Mouse (Mus musculus) cerebellum, adult 8-10 months (tissue): ENCODE data around the gene Nos1ap.
A peak's percentile ranks its signal among the peaks of the same experiment; 100 is the strongest.

ENCODE experiments used
- DNase-seq: peaks from one replicate; pipeline ENCODE4 v3.0.0; 2022

The Nos1ap gene

DNA sequence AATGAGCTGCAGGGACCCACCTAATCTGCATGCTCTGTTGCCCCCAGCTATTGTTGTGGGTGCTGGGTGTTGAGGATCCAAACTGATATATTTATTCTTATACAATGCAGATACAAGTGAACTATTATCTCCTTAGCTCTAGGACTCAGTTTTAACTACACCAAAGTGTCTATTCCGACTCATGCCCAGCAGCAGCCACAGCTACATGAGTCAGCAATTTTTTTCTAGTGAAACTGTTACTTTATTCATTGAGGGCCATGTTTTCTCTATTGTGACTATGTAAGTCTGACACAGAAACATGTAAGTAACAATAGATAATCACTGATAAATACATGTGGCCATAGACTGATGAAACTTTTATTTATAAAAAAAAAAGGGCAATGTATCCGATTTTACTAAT, 184.5 kb downstream of the Nos1ap start:
- no peak for DNase-seq

DNA sequence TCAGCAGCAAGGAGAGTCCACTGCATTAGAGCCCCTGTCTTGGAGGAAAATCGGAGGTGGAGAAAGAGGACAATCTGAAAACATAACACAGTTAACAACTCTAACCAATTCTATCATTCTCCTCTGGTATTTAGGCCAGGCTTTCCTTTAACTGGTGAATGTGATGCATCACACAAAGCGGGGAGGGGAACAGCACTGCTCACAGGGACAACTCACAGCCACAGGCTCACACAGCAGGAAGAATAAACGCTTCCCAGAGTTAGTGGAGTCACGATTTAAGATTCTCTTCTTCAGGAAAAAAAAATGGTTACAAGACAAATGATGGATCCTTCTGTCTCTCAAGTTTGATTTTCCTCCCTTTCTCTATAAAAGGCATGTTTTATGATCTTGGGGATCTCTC, 187.0 kb downstream of the Nos1ap start:
- no peak for DNase-seq

DNA sequence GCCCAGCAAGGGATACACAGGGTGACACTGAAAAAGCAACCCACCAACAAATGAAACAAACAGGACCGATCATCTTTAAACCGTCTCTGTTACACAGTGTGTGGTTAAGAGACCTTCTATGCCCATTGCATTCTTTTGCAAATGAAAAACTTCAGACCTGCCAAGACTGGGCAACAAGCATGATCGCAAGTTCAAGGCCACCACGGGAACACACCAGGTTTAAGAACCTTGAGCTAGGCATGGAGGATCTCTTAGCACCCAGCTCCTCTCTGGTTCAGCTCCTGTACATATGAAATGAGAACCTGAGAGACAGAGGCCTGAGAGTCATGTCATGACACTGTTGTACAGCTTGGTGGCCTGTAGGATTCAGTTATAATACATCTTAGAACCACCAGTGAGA, 190.8 kb downstream of the Nos1ap start:
- DNase-seq: no peak

DNA sequence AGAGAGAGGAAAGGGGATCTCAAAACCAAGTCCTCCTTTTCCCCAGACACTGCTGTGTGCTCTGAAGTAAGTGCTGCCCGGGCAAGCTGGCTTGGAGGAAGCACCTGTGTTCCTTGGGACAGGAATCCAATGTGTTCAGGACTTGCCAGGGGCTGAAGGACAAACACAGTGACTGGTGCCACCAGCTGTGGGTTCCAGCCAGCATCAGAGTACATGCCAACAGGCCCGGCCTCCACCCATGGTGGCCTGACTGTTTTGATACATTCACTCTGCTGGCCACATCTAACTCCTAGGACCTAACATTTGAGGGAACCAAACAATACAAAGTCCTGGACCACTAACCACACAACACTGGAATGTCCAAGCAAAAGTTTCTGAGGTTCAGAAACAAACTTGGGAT, 194.6 kb downstream of the Nos1ap start:
- no peak for DNase-seq

DNA sequence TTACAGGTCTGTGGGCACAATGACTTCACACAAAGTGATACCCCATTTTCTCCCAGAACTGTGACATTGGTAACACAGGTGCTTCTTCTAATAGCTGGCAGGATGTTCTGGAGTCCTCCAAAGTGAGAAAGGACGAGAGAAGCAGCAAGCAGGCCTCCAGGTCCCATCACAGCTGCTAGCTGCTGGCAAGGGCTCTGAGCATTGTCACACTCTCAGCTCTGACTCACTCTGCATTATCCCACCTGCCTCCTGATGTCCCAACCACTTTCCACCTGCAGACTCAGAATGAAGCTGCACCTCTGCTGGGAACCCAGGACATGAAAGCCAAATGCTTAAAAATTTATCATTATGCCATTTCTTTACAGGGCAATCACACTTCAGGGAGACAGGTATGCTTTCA, 195.0 kb downstream of the Nos1ap start:
- DNase-seq: no peak

DNA sequence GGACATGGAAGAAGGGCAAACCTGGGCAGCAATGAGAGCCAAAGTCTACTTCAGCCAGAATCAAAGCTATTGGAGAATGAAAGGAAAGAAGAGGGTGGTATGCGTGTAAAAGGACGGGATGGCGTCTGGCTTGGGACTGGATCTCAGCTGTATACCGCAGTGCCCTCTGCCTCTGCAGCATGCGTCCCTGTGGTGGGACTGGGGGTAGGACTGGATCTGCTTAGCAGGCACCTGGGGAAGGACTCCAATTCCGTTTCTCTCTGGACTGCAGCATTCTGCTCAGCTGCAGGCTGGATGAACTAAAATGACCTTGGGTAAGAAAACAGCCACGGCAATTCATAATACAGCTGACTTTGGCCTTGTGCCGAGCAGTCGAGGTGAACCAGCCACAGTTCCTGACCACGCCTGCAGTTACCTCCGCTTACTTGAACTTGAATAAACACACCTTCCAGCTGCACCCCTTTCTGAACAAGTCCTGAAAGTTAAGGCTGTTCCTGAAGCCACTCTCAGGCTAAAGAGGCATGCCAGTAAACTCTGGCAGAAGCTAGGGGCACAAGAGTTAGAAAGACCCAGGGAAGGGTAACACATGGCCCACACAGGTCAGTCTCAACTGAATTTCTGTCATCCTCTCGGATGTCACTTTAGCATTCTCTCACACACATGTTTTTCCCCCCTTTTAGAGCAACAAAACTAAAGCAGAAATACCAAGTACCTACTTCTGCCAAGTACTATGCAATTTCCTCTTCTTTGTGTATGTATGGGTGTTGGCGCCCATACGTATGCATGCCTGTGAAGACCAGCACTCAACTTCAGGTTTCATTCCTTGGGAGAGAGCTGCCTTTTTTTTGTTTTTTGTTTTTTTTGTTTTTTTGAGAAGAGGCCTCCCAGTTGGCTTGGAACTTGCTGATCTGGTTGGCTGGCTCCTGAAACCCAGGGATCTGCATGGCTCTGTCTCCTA, 196.6 kb downstream of the Nos1ap start:
- no peak for DNase-seq

DNA sequence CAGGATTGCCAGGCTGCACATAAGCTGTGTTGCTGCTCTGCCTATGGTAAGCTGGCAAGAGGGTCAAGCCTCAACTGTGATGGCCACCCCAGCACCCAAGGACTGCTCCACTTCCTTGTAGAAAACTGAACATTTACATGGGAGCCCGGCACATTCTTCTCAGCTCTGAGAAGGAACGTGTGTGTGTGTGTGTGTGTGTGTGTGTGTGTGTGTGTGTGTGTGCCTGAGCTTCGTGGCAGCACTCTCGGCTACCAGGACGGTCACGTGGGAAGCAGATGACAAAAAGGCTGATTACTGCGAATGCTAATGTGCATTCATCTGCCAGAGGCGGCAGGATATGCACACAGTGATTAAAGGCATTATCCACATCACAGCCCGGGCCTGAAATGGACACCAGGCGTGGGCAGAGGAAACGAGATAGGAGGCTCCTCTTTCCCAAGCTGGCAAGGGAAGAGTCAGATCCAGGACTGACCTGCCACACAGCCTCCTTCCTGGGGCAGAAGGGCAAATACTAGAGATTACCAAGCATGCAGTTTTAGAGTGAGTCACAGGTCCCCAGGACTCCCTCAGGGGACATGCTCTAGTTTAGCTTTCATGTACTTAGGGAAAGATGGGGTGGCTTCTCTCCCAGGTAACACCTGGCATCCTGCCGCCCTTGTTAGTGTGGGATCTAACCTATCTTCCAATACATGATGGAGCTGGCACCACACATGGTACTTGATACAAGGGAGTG, 202.3 kb downstream of the Nos1ap start:
- DNase-seq: no peak

DNA sequence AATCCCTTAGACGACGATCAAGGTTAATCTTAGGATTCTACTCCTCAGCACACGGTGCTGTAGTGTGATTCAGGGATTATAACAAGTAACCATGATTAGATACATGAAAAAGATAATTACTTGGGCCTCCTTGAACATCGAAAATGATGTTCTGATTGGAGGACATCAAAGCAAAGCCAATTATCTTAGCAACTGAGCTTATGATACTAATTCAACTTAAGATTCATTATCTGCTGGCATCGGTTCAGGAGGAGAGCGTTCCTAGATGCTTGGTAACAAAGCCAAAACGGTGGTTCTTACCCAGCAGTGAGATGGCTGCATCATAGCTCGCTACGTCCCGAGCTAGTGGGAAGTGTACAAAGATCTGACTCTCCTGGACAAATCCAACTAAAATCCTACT, 204.2 kb downstream of the Nos1ap start:
- no peak for DNase-seq

DNA sequence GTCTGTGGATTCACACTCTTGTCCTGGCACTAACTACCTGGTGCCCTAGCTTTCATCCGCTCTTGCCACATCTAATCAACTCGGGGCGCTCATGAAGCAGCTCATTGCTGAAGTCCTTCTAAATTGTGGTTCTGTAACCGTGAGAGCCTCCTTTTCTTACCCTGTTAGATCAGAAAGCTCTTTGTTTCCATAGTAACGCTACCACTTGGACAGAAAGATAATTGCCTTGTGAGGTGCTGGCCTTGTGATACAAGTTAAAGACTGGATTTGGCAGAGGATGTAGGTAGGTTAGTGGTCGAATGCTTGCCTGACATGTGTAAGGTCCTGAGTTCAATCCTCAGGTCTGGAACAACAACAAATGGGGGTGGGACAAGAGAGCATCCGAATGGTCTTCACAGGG, 206.1 kb downstream of the Nos1ap start:
- no peak for DNase-seq

DNA sequence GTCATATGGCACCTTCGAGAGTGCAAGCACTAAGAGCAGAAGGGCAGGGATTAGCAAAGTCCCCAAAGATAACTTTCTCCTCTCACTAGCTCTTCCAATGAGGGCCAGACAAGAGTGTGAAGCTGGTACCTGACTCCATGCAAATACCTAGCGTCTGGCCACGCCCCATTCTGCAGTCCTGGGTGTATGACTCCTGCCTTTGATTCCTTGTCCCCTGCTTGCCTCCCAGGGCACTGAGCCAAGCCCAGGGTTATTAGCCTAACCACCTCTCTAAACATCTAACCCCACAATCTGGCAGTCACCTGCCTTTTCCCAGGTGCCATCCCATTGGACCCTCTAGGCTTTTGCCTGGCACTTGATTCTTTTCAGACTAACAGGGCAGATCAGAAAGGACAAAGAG, 208.2 kb downstream of the Nos1ap start:
- DNase-seq: no peak

DNA sequence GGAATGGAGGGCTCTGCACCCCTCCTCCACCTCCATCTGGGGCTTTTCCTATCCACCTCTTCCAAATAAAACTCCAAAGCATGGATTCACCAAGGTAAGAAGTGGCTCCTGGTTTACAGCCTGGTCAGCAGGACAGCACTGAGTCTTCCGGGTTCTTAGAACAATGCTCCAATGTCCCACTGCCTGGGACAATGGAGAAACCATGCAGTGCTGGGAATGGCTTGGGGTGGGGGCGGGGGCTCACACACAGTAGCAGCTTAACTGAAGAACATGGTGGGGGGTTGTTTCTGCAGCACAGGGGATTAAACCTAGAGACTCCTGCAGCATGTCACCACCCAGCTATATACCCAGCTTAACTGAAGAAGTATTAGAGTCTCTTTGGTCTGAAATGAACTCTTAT, 209.2 kb downstream of the Nos1ap start:
- DNase-seq: no peak

DNA sequence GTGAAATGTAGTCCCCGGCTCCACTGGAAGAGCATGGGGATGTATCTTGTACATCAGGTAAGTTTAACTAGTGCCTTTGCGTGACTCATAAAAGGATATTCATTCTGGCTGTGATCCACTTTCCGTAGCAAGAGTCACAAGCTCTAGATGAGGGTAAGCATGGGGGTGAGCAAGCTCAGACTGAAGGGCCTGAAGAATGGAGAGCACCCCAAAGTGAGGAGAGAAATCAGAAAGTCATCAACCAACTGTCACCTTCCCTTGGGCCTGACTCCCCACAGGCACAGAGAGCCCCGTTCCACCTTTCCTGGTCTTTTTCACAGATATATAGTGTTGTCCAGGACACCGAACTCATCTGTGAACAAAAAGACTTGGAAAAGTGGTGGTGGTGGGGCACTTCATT, 213.9 kb downstream of the Nos1ap start:
- no peak for DNase-seq

DNA sequence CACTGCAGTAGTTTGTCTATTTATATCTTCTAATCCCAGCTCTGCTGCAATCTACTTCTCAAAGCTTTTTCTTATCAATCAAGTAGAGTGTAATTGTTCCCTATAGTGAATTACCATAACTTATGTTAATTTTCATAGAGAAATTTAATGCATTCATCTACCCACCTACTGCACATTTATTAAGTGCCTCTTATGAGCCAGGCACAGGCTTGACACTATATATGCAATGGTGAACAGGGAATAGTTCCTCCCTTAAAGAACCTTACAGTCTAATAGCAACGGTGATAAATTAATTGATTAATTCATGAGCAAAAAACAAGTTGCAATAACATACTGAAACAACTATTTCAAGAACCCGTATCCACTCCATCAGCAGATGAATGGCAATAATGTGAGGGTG, 215.9 kb downstream of the Nos1ap start:
- DNase-seq: no peak

DNA sequence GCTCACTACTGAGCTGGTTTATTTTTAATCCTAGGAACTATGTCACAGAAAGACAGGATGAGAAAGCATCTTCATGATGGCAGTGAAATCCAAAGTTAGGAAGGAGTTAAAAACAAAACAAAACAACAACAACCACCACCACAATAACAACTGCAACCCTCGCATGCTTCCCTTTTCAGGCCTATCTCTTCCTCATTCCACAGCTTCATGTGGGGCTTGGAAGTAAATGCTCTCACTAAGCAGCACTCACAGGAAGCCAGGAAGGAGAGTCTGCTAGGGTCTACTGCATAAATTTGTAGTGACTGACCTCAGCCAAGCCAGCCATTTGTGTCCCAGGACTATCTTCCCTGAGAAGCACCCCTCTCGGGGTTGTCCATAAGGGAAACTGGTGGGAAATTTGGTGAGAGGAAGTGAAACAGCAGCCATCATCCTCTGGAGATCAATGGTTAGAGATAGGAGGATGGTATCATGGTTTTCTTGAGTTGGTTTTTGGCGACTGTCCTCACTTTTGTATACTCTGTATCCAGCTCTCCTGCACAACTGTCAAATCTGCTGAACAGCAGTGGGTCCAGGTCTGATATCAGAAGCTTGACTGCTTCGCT, 218.4 kb downstream of the Nos1ap start:
- DNase-seq: no peak

DNA sequence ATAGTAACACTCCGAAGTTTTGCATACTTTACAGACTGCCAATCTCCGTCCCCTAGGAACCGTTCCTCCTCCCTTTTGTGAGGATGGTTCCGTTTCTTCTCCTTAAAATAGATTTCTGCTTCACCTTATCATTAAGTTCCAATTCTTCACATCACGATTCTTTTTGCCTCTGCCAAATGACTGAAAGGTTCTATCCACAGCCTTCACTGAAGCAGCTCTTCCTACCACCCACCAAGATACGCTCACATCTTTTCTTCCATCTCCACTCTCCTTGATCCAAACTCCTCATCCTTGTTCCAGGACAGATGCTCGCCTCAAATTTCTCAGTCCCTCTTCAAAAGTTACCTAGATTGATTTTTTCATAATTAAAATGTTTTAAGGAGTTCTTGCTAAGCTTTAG, 220.8 kb downstream of the Nos1ap start:
- DNase-seq: no peak

DNA sequence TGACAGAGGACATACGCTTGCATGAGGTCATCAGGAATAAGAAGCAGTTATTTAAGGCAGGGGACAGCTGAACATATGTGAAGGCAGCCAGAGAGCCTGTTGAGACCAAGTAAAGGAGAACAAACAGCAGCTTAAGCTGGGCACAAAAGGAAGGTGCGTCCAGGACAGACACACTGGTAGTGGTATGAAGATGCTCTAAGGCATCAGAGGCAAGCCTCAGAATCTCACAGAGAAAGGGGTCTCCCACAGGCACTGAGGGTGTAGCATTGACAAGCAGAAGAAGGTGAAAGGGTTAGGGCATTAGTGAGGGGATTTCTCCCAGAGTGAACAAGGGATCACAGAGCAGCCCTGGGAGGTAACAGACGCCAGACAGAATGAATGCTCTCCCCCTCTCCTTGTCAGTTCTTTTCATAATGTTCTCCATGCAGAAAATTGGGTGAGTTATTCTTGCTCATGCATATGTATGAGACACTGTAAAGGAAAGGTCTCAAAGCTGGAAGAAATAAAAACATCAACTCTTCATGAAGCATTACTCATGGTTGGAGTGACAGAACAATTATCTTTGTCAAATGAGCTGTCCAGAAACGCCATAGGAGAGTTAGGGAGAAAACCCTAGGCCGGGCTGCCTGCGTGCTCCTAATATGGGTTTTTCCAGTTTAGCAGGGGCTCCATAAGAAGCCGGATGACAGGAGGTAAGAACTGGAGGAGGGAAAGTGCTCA, 222.5 kb downstream of the Nos1ap start:
- no peak for DNase-seq

DNA sequence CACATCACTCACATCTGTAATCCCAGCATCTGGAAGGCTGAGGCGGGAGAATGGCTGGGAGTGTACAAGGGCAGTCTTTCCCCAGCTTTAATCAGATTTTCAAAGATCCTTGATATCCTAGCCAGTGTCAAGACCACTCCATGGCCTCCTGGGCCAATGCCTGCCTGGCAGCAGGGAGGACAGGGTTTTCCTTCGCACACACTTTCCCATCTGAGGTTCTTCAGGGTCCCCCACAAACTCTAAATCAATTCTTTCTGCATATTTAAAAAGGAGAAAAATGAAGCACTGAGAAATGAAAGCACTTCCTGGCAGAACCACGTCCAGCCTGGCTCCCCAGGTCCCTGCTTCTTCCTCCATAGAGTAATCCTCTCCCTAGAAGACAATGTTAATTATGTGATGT, 225.9 kb downstream of the Nos1ap start:
- DNase-seq: no peak

DNA sequence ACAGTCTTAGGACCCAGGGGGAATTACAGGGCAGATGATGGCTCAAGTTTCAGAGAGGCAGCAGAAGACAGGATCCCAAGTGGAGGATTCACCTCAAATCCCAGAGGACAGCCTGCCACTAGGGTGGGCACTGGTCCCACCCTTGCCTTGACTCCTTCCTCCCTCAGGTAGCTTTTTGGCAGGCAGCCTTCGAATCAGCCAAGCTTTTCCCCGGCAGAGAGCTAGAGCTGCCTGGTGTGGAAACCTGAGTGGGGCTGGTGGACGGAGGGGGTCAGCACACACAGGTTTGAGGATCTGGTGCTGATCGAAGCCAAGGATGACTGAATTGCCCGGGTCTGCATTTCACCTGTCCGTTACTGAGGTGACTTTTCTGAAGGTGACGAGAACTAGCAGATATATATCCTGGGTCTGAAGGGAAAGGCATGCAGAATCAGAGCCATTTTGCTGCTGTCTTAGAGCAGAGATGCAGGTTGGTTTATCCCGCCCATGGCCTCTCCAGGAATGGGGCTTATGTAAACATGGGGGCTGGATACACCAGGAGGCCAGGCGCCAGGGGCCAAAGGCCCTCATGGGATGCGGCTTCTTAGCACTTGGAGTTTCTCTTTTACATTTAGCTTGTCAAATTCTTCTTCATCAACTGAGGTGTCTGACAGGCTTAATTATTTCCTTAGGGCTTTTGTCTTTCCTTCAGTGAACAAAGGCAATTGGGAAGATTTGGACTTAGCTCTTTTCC, 229.3 kb downstream of the Nos1ap start:
- no peak for DNase-seq

DNA sequence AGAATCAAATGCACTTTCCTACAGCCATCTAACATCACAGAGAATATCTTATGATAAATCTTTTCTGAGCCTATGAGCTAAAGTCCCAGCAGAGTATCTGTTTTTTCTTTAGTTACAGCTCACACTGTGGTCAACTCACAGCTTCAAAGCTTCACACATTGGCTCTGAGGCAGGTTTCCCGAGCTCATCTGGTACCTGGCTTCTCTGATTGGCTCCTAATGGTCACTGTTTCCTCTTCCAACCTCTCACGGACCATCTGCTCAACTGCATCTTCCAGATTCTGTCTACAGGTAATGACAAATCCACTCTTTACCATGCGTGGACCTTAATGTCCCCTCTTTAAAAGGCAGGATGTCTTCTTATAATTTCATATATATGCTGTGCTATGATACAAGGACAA, 236.3 kb downstream of the Nos1ap start:
- DNase-seq: peak; percentile 7

DNA sequence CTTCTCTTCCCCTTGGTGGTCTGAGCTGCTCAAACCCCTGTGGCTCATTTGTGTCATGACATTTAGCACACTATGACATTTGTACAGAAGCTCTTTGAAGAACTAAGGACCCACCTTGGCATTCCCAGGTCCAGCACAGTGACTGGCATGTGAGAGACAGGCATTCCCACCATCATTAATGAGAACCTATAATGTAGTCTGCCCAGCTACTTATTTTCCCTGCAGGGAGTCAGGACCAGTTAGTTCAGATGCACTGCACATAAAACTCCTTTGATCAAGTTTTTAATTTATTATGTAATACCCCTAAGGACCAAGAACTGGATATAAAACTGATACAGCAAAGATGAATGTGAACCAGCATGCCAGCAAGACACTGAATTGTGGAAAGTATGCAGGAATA, 238.6 kb downstream of the Nos1ap start:
- DNase-seq: no peak

DNA sequence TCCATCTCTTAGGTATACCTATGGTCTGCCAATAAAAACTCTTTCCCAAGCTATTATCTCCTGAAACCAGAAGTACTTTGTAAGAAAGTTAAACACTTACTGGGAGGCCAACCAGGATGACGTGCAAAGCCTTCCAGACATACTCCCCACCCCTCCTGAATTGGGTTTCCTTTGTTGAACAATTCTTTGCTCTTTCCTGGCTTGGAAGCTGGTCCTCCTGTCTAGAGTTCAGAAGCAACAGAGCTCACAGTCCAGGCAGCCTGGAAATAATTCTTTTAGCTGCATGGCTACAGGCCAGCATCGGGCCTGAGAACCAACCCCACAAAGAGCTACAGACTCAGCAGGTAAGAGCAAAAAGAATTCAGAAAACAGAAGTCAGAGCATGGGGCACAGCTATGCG, 243.4 kb downstream of the Nos1ap start:
- no peak for DNase-seq

DNA sequence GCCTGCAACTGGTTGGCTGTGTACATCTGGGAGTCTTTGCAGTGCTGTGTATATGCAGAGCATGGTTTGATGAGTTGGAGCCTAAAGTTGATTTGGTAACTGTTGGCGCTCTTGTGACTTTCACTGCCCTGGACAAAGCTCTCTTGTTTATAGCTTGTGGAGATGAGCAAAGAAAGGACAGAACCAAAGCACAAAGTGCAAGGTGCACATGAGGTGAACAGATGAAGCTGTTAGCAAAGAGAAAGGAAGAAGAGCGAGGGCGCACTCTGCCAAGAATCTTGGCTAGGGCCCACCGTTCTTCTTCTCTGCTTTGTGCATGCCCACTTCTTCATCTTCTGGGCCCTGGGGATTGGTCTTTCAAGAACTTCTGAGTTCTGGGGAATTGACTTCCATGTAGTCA, 245.8 kb downstream of the Nos1ap start:
- no peak for DNase-seq

DNA sequence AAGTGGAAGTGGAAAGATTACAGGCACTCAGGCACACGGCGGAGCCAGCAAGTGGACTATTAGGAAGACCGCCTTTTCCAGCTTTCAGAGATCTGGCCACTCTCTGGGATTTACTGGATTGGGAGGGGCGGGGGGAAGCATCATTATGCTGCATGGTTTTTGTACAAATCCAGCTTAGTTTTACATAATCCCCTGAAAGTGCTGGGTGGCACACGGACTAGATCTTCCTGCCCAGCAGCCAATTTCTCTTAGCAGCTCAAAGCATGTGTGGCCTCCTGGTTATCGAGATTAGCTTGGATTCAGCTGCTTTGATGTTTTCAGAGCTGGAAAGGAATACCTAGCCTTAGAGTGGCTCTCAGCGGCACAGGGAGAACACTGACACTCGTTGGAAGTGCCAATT, 246.6 kb downstream of the Nos1ap start:
- no peak for DNase-seq
